Mouse (Mus musculus): Measurements from ENCODE around the gene Olfr47. TPM values are rescaled to one million over a fixed set of nuclear protein-coding genes. Genes with fewer than 3 reads are reported as not detected.

Gene Olfr47
- polyA plus RNA-seq, 1 experiment from 2014 or later, result not detected

GRCm38 (mm10) chr6:43265363-43266041, 34.2 kb downstream of the Olfr47 start, which contains the start of gene Arhgef5:
TSS of gene Arhgef5 (plus strand) at chr6:43265582.
- Histone ChIP-seq H3K4me2 (peak within 1 kb of the TSS; percentile 82), H3K9me3 (replicated peaks) (no peaks in the 10 kb centered on the region), H3K4me3 (replicated peaks) (peak within 1 kb of the TSS; percentile 72), H3K36me3 (no peaks in the 10 kb centered on the region), H3K9ac (peak within 1 kb of the TSS; percentile 74), H3K27me3 (no peaks in the 10 kb centered on the region), H3K4me1 (peaks cover 14% of the 10 kb centered on the region), H3K27ac (peak within 1 kb of the TSS; percentile 73)
- WGBS, result under 1% methylated on average over 47 of the region's 48 CpGs
- peak; percentile 91 for ATAC-seq (replicated peaks; ENCODE audit: low FRiP score)

- Histone ChIP-seq H3K4me2 (peak overlapping the region; percentile 82), H3K27me3 (no peaks in the 10 kb centered on the region), H3K27ac (peak overlapping the region; percentile 73), H3K9me3 (replicated peaks) (no peaks in the 10 kb centered on the region), H3K36me3 (no peaks in the 10 kb centered on the region), H3K4me1 (peaks cover 14% of the 10 kb centered on the region), H3K9ac (peak overlapping the region; percentile 74), H3K4me3 (replicated peaks) (peak overlapping the region; percentile 72)
- WGBS, result 2% methylated on average over 8 of the region's 8 CpGs
- peak; percentile 85 for ATAC-seq (replicated peaks; ENCODE audit: low FRiP score)
These were observed 35.0 kb downstream of the Olfr47 start for GRCm38 (mm10) chr6:43266356-43266755.

- Histone ChIP-seq H3K4me2 (no peak overlapping the region), H3K27ac (peak overlapping the region; percentile 78), H3K9me3 (replicated peaks) (no peaks in the 10 kb centered on the region), H3K27me3 (no peaks in the 10 kb centered on the region), H3K4me1 (no peaks in the 10 kb centered on the region), H3K4me3 (replicated peaks) (no peak overlapping the region), H3K9ac (no peak overlapping the region), H3K36me3 (peaks cover 48% of the 10 kb centered on the region)
- no peak for ATAC-seq (replicated peaks; ENCODE audit: low FRiP score)
These were observed 41.3 kb downstream of the Olfr47 start for GRCm38 (mm10) chr6:43272597-43272996.

- Histone ChIP-seq H3K36me3 (peaks cover 49% of the 10 kb centered on the region), H3K9ac (no peak overlapping the region), H3K27ac (no peak overlapping the region), H3K27me3 (no peaks in the 10 kb centered on the region), H3K4me3 (replicated peaks) (no peak overlapping the region), H3K9me3 (replicated peaks) (no peaks in the 10 kb centered on the region), H3K4me1 (no peaks in the 10 kb centered on the region), H3K4me2 (no peak overlapping the region)
- peak; percentile 53; the same call in 1 of the 2 replicates for ATAC-seq (replicated peaks; ENCODE audit: low FRiP score)
- WGBS, result 55% methylated on average over 4 of the region's 4 CpGs
These were observed 42.8 kb downstream of the Olfr47 start for GRCm38 (mm10) chr6:43274123-43274522.

- Histone ChIP-seq H3K9ac (no peak overlapping the region), H3K27ac (no peak overlapping the region), H3K27me3 (no peaks in the 10 kb centered on the region), H3K4me1 (no peaks in the 10 kb centered on the region), H3K4me2 (no peak overlapping the region), H3K4me3 (replicated peaks) (no peak overlapping the region), H3K9me3 (replicated peaks) (no peaks in the 10 kb centered on the region), H3K36me3 (peaks cover 85% of the 10 kb centered on the region)
- ATAC-seq (replicated peaks; ENCODE audit: low FRiP score), result no peak
These were observed 46.9 kb downstream of the Olfr47 start for GRCm38 (mm10) chr6:43278247-43278646.

- Histone ChIP-seq H3K4me1 (no peaks in the 10 kb centered on the region), H3K9ac (no peak overlapping the region), H3K27ac (no peak overlapping the region), H3K9me3 (replicated peaks) (no peaks in the 10 kb centered on the region), H3K27me3 (no peaks in the 10 kb centered on the region), H3K4me2 (no peak overlapping the region), H3K4me3 (replicated peaks) (no peak overlapping the region), H3K36me3 (peaks cover 85% of the 10 kb centered on the region)
- 96% methylated on average over 5 of the region's 5 CpGs for WGBS
- ATAC-seq (replicated peaks; ENCODE audit: low FRiP score), result no peak
These were observed 49.2 kb downstream of the Olfr47 start for GRCm38 (mm10) chr6:43280481-43280880.

Other genes with a start within 250 kb of the Olfr47 start
- gene Olfr441, start 125.2 kb upstream of the Olfr47 start, polyA plus RNA-seq (2015; fragmentation: Nextera tagmentation; extraction: Ambion mirVana), result not detected in 2 replicates
- gene Olfr237-ps1, start 85.0 kb upstream of the Olfr47 start, polyA plus RNA-seq (2015; fragmentation: Nextera tagmentation; extraction: Ambion mirVana), result not detected in 2 replicates
- gene Olfr437, start 68.2 kb upstream of the Olfr47 start, polyA plus RNA-seq (2015; fragmentation: Nextera tagmentation; extraction: Ambion mirVana), result not detected in 2 replicates
- not detected in 2 replicates for gene Olfr13, start 59.4 kb upstream of the Olfr47 start, polyA plus RNA-seq (2015; fragmentation: Nextera tagmentation; extraction: Ambion mirVana)
- gene Olfr435, start 34.4 kb upstream of the Olfr47 start, polyA plus RNA-seq (2015; fragmentation: Nextera tagmentation; extraction: Ambion mirVana), result not detected in 2 replicates
- gene Olfr434, start 18.5 kb upstream of the Olfr47 start, polyA plus RNA-seq (2015; fragmentation: Nextera tagmentation; extraction: Ambion mirVana), result not detected in 2 replicates
- gene Arhgef5, start 34.1 kb downstream of the Olfr47 start, polyA plus RNA-seq (2015; fragmentation: Nextera tagmentation; extraction: Ambion mirVana), result 13.9 and 16.7 TPM in 2 replicates
- gene Nobox, start 78.0 kb downstream of the Olfr47 start, polyA plus RNA-seq (2015; fragmentation: Nextera tagmentation; extraction: Ambion mirVana), result not detected in 2 replicates